Mouse (Mus musculus) megakaryocyte, embryonic 14.5 days (primary cell): ENCODE data around the gene Lrpap1.

ENCODE experiments used
- FLI1 ChIP-seq: IDR thresholded peaks from 2 replicates; pipeline ENCODE4 v1.6.1; 2012; ENCODE audit warnings: low read length, inconsistent platforms, mixed read lengths
- GATA1 ChIP-seq: IDR thresholded peaks from 3 replicates; pipeline ENCODE4 v1.6.1; 2012; ENCODE audit warnings: mixed read lengths, low read length, inconsistent platforms, borderline replicate concordance

DNA sequence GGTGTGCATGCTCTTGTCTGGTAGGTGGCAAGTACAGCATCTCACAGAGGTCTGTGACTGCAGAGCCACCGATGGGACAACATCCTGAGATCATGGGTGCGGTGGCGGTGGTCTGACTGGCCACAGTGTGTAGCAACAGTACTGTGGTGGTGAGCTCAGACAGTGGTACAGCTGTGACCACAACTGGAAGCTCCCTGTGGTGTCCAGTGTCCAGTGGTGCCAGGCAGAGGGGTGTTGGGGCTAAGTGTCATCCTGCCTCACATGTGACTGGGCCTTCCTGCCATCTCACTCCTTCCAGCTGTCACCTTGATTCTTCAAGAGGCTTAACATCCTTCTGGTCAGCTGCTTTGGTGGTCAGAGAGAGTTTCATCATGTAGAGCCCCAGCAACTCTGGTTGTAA, 50.9 kb downstream of the Lrpap1 start:
- TF ChIP-seq GATA1 (no peak), FLI1 (no peak)
